In genomic region chr8:10939883-10940282, GRCm38 (mm10) we compare ENCODE assay signal across 20 mouse cellular contexts.
A peak's percentile ranks its signal among the peaks of the same experiment; 100 is the strongest.
DNase-seq lines count a peak whose midpoint lies in the region; ATAC-seq and TF ChIP-seq lines count a peak whose summit lies in the region.
"Had no signal": no experiment of that assay in that cellular context is flagged by ENCODE, and none has a peak within 500 bp of the region (broad histone marks: within the 10 kb centered on the region; RNA-seq: fewer than 3 reads in every experiment).

No protein-coding gene starts in this region.

- DNase-seq in liver, adult 2 months (ENCODE audit: extremely low read depth, low read depth, low spot score) = peak; percentile 94
- DNase-seq in liver = no peak
- DNase-seq in heart, postnatal 14 days = no peak
- no peak for DNase-seq in left cerebral cortex, adult 11 months (ENCODE audit: low spot score)
- DNase-seq in midbrain, embryonic 11.5 days (ENCODE audit: low spot score, missing footprints) = no peak
- DNase-seq: adrenal gland, postnatal 36 days; cerebellum, adult 2 months; gastrocnemius, postnatal 10 days; heart, adult 2 months; heart, postnatal 36 days had no signal

- 19% methylated on average over 6 of the region's 6 CpGs for WGBS in liver, adult 2 months
- WGBS in liver, embryonic 12.5 days (ENCODE audit: insufficient replicate concordance) = 62% methylated on average over 6 of the region's 6 CpGs
- 50% methylated on average over 6 of the region's 6 CpGs for WGBS in liver, embryonic 16.5 days (ENCODE audit: insufficient replicate concordance)
- 52% methylated on average over 6 of the region's 6 CpGs for WGBS in midbrain, embryonic 11.5 days

- no peak overlapping the region for H3K4me3 ChIP-seq in liver, adult 2 months (ENCODE audit: insufficient read depth, low read depth, low read length)
- no peak overlapping the region for H3K4me3 ChIP-seq in liver, embryonic 12.5 days
- H3K4me3 ChIP-seq in liver, embryonic 16.5 days (ENCODE audit: low read depth, low read length) = no peak overlapping the region
- H3K4me3 ChIP-seq in midbrain, embryonic 11.5 days (ENCODE audit: low read depth, low read length) = no peak overlapping the region
- H3K4me3 ChIP-seq: embryonic facial prominence, embryonic 15.5 days; erythroblast, embryonic 14.5 days; forebrain, embryonic 15.5 days; heart, adult 2 months had no signal

- no peaks in the 10 kb centered on the region for H3K27me3 ChIP-seq in liver, adult 2 months (ENCODE audit: control insufficient read depth, insufficient read depth, low read length)
- H3K27me3 ChIP-seq in liver, embryonic 12.5 days (replicated peaks) = peaks cover 46% of the 10 kb centered on the region
- H3K27me3 ChIP-seq in liver, embryonic 16.5 days (ENCODE audit: control insufficient read depth, insufficient read depth, low read depth, low read length) = no peaks in the 10 kb centered on the region
- H3K27me3 ChIP-seq in midbrain, embryonic 11.5 days (ENCODE audit: control insufficient read depth, insufficient read depth, low read length) = no peaks in the 10 kb centered on the region; the same call in 1 of the 2 replicates
- H3K27me3 ChIP-seq: embryonic facial prominence, embryonic 15.5 days; forebrain, embryonic 15.5 days; Patski had no signal

- no peak for TF ChIP-seq POLR2A in liver, adult 2 months (IDR thresholded peaks at IDR 0.05; ENCODE audit: extremely low read depth, insufficient read depth, low read length)

- H3K9me3 ChIP-seq in liver, embryonic 12.5 days (replicated peaks) = no peaks in the 10 kb centered on the region
- H3K9me3 ChIP-seq in liver, embryonic 16.5 days (replicated peaks; ENCODE audit: control insufficient read depth, low read length) = no peaks in the 10 kb centered on the region
- H3K9me3 ChIP-seq in midbrain, embryonic 11.5 days (ENCODE audit: control insufficient read depth, low read length) = no peaks in the 10 kb centered on the region
- H3K9me3 ChIP-seq: embryonic facial prominence, embryonic 15.5 days; forebrain, embryonic 15.5 days had no signal

- no peak overlapping the region for H3K27ac ChIP-seq in liver, adult 2 months (replicated peaks; ENCODE audit: insufficient read depth, low read depth, low read length)
- H3K27ac ChIP-seq in liver, embryonic 12.5 days = no peak overlapping the region; the same call in 1 of the 2 replicates
- peak overlapping the region; percentile 65 for H3K27ac ChIP-seq in liver, embryonic 16.5 days (ENCODE audit: low read length)
- no peak overlapping the region for H3K27ac ChIP-seq in midbrain, embryonic 11.5 days (ENCODE audit: low read depth, low read length)
- H3K27ac ChIP-seq: embryonic facial prominence, embryonic 15.5 days; forebrain, embryonic 15.5 days; heart, adult 2 months had no signal

- intact Hi-C loops in heart, postnatal 14 days (cut with DNase I) = no loop called here

- no peak for TF ChIP-seq CTCF in liver, adult 2 months (IDR thresholded peaks at IDR 0.05; ENCODE audit: low read depth, low read length)

- no peaks in the 10 kb centered on the region for H3K79me2 ChIP-seq in liver, adult 2 months (ENCODE audit: control insufficient read depth, insufficient read depth, low read length)

- peak; percentile 71 for ATAC-seq in liver, embryonic 12.5 days
- ATAC-seq in liver, embryonic 16.5 days (ENCODE audit: low read depth) = peak; percentile 87
- no peak for ATAC-seq in midbrain, embryonic 11.5 days (ENCODE audit: low FRiP score)
- ATAC-seq: activated CD4-positive, CD25-positive, alpha-beta regulatory T cell, adult 4 months; forebrain, embryonic 15.5 days; hindbrain, embryonic 16.5 days; inflammation-experienced regulatory T-cells, adult 6 months; Patski had no signal

- H3K4me2 ChIP-seq in liver, embryonic 12.5 days = no peak overlapping the region
- H3K4me2 ChIP-seq in liver, embryonic 16.5 days (ENCODE audit: low read depth, low read length) = no peak overlapping the region
- H3K4me2 ChIP-seq in midbrain, embryonic 11.5 days = no peak overlapping the region
- H3K4me2 ChIP-seq: embryonic facial prominence, embryonic 15.5 days; forebrain, embryonic 15.5 days; heart, embryonic 11.5 days had no signal

- no peaks in the 10 kb centered on the region for H3K36me3 ChIP-seq in liver, adult 2 months (ENCODE audit: control insufficient read depth, insufficient read depth, low read length)
- no peaks in the 10 kb centered on the region for H3K36me3 ChIP-seq in liver, embryonic 12.5 days
- no peaks in the 10 kb centered on the region for H3K36me3 ChIP-seq in liver, embryonic 16.5 days (ENCODE audit: control insufficient read depth, insufficient read depth)
- no peaks in the 10 kb centered on the region for H3K36me3 ChIP-seq in midbrain, embryonic 11.5 days (ENCODE audit: control insufficient read depth, insufficient read depth, low read length)
- H3K36me3 ChIP-seq: embryonic facial prominence, embryonic 15.5 days; forebrain, embryonic 15.5 days had no signal

- no peak overlapping the region for H3K9ac ChIP-seq in liver, adult 2 months (ENCODE audit: low read depth, low read length)
- H3K9ac ChIP-seq in liver, embryonic 12.5 days = no peak overlapping the region
- no peak overlapping the region for H3K9ac ChIP-seq in liver, embryonic 16.5 days (ENCODE audit: low read depth, low read length)
- H3K9ac ChIP-seq in midbrain, embryonic 11.5 days (ENCODE audit: low read length) = no peak overlapping the region
- H3K9ac ChIP-seq: embryonic facial prominence, embryonic 15.5 days; forebrain, embryonic 15.5 days had no signal

- H3K4me1 ChIP-seq in liver, adult 2 months (ENCODE audit: control insufficient read depth, insufficient read depth, low read length) = peaks cover 32% of the 10 kb centered on the region
- H3K4me1 ChIP-seq in liver, embryonic 12.5 days = peaks cover 19% of the 10 kb centered on the region; the same call in 1 of the 2 replicates
- H3K4me1 ChIP-seq in liver, embryonic 16.5 days (ENCODE audit: control insufficient read depth, low read depth, low read length) = peaks cover 10% of the 10 kb centered on the region
- no peaks in the 10 kb centered on the region for H3K4me1 ChIP-seq in midbrain, embryonic 11.5 days (ENCODE audit: control insufficient read depth, insufficient read depth, low read length)
- H3K4me1 ChIP-seq: forebrain, embryonic 15.5 days had no signal
